Mouse (Mus musculus): Measurements from ENCODE around the gene H3f3b.

- TF ChIP-seq CTCF (IDR thresholded peaks at IDR 0.05; ENCODE audit: borderline replicate concordance, extremely low read depth, insufficient read depth, insufficient read length) (no peak), POLR2A (IDR thresholded peaks at IDR 0.05; ENCODE audit: borderline replicate concordance, extremely low read depth, insufficient read depth, insufficient read length, poor library complexity, severe bottlenecking) (no peak)
Observed at GRCm38 (mm10) chr11:116000607-116001006, 27.2 kb downstream of the H3f3b start.
